Mouse (Mus musculus): ENCODE measurements around the gene 2200002D01Rik. TPM values are rescaled to one million over a fixed set of nuclear protein-coding genes. Genes with fewer than 3 reads are reported as not detected.

The 2200002D01Rik gene
- 1 to 10 TPM; 2.7 to 3.3 TPM for total RNA-seq (2021)
- long read RNA-seq, experiment 1, partial matches to known transcripts: 2 of 5 reads
- long read RNA-seq, experiment 1, other reads (novel, unspliced or antisense): 0 of 5 reads
- long read RNA-seq, experiment 2, partial matches to known transcripts: 1 of 2 reads
- long read RNA-seq, experiment 2, other reads (novel, unspliced or antisense): 0 of 2 reads

DNA sequence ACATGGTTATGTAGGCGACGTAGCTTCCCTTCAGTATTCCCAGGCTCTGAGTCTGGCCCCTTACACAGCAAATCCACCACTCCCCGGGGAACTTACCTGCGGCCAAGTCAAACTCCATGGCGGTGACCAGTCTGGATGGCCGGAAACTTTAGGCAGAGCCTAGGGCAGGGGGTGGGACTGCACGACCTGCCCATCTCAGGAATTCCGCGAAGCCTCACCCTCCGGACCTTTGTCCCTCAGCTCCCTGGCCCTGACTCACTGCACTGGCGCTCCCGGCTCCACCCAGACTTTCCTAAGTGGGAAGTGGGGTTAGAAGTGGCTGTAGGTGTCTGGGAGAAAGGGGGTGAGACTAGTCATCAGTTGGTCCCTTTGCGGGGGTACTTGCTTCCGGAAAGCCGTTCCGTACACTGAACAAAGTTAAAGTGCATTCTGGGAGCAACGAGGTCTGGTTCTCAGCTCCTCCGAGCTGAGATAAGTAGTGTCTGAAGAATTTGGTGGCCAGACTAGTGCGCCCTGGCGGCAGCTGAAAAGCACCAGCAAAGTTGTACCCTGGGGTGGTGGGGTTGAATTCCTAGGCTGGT, at the start of gene 2200002D01Rik:
TSS of gene 2200002D01Rik (minus strand) at position 206 of the 581 bp plus-strand sequence.
- DNase-seq: peak; percentile 59

DNA sequence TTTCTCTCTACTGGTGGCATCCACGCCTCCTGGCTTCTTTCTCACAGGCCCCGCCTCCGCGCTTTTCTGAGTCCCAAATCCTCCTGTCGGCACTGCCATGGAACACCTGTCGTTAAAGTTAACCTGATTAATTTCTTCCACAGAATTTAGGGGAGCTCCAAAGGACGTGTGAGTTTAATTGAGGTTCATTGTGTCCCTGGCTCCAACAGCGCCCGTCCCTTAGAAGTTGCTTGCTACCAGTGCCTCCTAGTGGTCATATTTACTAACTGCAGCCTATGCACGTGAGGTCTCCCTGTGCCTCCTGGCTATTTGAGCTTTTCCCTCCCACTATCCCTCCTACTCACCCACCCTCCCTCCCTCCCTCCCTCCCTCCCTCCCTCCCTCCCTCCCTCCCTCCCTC, 48.7 kb upstream of the 2200002D01Rik start:
- peak; percentile 61 to 68 for DNase-seq

DNA sequence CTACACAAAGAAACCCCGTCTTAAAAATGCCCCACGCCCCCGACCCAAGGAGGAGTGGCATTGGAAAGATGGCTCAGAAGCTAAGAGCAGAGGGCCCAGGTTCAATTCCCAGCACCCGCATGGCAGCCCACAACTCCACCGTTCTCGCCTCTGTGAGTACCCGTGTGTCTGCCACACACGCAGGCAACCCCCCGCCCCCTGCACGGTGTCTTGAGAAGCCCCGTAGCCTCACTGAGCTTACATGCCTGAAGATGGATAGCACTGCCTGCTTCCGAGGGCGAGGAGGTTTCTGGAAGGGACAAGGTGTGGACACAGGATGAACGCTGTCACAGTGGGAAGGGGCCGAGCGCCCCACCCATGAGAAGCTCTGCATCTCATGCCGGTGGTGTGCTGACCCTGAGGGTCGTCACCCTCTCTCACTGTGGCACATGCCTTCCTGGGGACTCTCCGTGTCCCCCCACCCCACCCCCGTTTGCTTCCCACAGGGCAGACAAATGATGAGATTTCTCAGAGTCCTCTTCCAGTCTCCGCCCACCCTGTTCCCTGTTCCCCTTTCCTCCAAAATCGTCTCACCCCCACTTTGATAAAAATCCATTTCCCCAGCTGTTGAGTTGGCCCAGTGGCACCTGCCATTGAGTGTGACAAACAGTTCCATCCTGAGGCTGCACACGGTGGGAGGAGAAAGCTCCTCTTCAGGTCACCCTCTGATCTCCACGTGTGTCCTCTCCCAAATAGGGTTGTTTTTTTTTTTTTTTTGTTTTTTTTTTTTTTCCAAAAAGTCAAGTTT, 47.8 kb upstream of the 2200002D01Rik start:
- no peak for DNase-seq

DNA sequence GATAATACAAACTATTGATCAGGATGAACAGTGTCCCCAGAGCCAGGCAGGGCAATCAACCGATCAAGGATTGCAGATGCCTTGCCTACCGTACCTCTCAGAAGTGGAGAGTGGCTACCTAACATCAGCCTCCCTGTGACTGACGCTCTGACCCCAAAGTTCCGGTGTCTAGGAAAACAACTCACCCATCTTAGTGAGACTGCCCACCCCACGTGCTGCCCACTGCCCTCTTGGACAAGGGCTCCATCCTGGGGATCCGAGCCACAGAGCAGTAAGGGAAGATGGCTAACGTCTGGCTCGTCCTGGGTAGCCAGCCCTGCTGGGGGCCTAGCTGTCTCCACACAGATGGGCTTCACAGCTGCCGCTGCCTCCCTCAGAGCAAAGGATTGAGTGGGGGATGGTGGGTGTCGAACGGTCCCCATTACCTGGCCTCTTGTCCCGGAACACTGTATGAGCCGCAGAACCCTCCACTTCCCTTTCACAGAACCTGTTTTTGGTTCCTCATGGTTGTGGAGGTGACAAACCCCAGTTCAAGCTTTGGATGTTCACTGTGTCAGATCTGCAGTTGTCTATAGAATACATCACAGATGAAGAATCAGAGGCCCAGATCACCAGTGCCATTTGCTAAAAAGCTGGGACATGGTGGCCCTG, 46.0 kb upstream of the 2200002D01Rik start:
- no peak for DNase-seq

DNA sequence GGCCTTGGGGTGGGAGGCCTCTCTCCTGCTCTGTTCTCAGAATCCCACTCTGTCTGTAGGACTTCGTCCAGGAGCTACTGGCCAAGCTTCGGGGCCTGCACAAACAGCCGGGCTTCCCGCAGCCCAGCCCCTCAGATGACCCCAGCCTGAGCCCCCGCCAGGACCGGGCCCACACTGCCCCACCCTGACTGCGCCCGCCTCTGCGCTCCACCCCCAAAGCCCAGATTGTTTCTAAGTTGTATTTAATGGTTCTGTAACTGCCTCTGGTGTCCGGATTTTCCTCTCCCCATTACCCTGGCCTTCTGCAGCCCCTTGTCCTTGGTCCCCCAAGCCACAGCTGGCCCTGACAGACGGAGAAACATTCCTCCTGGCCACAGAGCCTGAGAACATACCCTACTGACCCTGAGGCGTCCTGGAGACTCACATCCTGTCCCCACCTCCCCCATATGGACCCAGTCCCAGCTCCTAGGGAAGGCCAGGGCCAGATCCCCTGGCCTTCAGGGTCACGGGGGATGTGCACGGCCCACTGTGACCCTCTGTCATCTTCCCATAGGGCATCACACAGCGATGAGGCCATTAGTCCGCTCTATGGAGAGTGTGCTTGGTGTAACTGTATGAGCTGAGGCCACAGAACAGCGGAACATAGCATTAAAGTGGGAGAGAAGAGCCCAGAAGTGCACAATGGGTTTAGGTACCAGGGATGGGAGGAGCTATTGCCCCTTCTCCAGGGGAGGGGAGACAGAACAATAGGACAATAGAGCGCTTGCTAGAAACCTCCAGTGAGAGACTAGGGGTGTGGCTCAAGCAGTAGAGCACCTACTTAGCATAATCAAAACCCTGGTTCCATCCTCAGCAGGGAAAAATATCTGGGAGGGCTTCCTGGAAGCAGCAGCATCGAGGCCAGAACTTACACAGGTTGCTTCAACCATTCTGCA, 45.1 kb upstream of the 2200002D01Rik start:
- peak; percentile 15 to 27 for DNase-seq

DNA sequence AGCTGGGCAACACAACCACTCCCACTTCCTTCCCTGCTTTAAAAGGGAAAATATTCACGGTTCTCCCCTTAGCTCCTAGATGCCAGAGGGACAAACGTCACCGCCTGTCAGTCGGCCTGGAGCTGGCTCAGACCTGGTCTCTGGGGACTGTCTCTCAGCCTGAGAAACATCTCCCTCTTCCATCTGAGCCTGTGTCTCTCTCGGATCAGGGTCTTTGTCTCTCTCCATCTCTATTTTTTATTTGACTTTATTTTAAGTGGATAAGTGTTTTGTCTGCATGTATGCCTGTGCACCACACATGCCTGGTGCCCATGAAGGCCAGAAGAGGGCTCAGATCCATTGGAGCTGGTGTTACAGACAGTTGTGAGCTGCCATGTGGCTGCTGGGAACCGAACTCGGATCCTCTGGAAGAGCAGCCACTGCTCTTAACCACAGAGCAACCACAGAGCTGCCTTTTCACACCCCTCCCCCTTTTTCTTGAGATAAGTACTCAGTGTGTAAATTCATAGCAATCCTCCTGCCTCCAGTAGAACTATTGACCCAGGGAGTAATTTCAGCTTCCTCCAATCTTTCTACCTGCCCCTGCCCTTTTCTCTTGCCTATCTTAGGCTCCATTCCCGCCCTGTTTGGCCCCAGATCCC, 44.3 kb upstream of the 2200002D01Rik start:
- no peak for DNase-seq

DNA sequence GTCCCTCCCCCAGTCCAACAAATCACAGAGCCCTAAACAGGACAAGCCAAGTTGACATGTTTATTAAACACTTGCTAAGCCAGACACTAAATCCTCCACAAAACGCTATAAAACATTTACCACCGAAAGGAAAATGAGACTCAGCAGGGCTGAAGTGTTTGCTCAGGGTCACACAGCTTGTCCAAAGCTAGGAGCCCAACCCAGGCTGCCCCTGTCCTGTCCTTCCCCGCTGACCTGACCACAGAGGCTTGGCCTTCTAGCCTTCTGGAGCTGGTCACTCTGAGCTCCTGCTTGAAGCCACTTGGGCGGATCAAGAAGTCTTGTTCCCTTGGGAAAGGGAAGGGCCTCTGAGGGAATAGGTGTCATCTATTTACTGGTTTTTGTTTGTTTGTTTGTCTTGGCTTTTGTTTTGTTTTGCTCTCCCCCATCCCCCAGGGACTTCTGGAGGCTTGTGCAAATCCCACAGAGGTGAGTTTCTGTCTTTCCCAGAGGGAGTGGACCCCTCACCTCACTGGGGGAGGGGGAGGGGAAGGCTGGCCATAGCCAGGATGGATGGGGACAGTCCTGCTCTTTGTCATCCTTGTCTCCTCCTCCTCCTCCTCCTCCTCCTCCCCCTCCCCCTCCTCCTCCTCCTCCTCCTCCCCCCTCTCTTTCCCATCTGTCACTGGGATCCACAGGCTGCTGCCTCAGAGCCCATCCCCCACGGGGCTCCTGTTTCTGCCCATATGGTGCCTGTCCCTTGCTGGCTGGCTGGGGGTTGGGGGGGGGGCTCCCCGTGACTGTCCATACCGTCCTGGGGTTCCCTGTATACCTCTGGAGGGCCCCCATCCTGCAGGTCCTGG, 43.6 kb upstream of the 2200002D01Rik start:
- no peak for DNase-seq

DNA sequence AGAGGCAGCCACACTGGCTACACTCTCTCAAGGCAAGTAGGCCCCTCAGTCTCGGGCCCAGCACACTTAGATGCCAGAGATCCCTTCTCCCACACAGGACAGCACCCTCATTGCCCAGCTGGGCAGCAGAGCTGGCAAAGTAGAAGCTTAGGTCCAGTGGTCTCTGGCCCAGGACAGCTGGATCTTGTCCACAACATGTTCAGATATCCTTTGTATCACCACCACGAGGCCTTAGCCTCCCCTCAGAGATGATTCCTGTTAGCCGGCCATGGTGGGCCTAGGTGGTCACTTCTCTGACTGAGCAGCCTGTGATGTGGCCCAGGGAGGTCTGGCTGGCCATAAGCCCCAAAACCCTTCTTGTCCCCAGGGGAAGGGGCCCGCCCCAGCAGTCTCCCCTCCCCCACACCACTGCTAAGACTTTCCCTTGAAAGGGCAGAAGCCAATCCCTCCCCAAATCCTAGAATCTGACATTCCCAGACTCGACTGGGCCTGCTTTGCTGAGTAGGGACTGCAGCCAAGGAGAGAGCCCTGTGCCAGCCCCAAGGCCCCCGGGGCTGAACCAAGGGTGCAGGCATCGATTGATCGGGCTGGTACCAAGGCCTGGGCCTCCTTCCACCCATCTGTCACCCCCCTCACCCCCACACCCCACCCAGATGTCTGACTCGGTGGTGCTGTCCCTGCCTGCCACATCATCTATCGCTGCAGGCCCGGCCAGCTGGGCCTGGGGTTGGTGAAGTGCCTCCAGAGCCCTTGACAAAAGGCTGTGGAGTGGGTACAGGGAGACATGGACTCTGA, 42.6 kb upstream of the 2200002D01Rik start:
- no peak for DNase-seq

DNA sequence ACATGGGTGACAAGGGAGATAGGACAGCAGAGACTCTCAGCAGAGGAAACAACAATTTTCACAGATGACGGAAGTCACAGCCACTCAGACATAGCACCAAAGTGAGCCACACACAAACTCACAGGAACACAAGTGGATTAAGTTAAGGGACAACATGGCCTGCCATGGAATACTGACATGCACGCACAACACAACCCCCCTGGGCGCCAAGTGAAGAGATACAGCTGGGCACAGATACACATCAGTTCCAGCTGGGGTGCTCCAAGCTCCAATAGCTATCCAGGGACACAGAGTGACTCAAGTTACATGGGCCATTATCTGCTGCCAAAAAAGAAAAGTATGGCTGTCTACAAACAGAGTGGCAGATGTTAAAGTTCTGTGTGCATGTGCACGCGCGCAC, 41.6 kb upstream of the 2200002D01Rik start:
- no peak for DNase-seq

DNA sequence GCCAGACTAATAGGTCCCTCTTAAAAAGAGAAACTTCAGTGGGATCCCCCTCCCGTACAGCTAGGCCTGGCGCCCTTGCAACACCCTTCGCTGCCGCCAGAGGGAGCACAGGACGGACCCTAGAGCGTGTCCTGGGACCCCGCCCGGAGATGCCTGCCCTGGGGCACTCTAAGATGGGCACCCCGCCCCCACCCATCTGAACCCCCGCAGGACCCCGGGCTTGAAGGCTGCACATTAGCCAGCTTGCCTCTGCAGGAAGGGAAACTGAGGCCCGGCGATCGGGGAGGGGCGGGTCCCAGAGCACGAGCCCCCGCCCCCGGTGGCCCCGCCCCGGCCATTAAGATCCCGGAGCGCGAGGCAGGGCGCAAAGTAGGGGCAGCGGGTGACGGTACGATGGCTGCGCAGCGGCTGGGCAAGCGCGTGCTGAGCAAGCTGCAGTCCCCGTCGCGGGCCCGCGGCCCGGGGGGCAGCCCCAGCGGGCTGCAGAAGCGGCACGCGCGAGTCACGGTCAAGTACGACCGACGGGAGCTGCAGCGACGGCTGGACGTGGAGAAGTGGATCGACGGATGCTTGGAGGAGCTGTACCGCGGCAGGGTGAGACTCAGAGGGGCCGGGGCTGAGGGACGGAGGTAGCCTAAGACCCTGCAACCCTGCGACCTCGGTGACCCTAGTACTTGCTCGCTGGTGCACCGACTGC, 40.8 kb upstream of the 2200002D01Rik start, which contains the start of gene Ppp1r14a:
TSS of gene Ppp1r14a (plus strand) at position 367 of the 697 bp plus-strand sequence.
- DNase-seq: peak; percentile 68 to 81

DNA sequence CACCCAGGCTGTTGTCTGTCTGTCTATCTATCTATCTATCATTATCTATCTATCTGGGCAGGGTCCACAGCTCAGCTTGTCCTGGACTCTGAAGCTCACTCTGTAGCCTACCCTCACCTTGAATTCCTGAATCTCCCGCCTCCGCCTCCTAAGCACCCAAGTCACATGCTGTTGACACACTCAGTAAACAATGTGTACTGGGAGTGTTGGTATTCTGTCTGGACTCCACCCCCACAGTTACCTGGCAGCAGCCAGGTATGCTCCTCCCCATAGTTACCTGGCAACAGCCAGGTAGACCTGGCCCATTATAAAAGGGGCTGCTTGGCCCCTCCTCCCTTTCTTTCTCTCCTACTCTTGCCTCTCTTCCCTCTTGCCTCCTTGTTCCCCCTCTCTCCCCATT, 39.8 kb upstream of the 2200002D01Rik start:
- DNase-seq: no peak

DNA sequence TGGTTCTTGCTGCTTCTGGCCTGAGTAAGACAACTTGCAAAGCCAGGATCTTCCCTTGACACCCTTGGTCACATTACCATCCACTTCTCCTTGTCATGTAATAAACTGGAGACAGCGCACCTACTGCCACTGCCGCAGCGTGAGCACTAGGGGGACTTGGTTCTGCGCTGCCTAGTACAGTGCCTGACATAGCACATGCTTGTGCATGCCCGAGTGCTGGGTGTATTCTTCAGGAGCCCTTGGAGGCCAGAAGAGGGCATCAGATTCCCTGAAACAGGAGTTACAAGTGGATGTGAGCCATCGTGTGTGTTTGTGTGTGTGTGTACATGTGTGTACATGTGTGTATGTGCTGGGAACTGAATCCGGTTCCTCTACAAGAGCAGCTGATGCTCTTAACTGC, 39.2 kb upstream of the 2200002D01Rik start:
- DNase-seq: no peak

DNA sequence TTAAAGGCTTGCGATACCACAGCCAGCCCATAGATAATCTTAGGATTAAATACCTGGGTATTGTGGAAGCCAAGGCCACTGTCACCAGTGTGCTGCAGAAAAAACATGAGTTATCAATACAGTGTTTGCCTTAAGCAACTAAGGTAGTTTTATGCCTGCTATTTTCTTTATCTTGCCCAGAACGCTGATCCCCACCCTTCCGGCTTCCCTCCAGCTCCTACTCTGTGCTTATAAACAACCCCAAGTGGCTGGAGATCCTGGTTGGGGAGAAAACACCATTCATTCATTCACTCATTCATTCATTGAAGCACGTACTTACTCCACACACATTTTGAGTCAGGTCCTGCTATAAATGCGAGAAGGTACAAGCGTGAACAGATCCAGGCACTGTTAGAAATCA, 36.3 kb upstream of the 2200002D01Rik start:
- no peak for DNase-seq

DNA sequence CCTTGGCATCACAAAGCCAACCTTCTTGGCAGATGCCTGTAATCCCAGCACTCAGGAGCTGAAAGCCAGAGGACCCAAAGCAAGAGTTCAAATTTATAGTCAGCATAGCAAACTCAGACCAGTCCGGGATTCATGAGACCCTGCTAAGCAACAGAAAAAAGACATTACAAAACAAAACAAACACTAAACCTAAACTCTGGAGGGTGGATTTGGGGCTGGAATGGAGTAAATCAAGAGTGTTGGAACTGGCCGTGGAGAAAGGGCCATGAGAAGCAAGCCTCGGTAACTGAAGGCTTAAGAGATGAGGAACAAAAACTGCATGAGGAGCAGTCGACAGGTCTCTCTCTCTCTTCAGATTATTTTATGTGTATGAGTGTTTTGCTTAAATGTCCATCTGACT, 35.6 kb upstream of the 2200002D01Rik start:
- no peak for DNase-seq

DNA sequence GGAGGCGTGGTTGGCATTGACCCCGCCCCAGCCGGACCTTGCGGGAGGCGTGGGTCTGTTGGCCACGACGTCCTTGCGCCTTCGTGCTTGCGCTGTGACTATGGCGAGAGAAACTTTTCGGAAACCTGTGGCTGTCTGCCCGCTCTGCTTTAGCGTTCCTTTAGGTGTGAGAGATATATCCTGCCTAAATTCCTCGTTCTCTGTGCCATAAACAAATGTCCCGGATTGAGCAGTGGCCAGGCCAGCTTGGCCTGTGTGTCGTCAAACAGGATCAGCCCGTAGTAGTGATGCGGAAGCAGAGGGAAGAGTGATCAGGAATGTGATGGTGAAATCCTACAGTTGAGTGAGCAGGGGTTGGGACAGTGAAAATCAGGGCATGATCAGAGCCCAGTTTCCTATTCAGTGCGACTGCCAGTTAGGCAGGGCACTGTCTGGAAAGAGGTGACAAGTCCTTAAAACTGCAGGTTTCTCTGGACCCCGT, 33.8 kb upstream of the 2200002D01Rik start:
- DNase-seq: peak in 1 of 2 experiments; percentile 75

DNA sequence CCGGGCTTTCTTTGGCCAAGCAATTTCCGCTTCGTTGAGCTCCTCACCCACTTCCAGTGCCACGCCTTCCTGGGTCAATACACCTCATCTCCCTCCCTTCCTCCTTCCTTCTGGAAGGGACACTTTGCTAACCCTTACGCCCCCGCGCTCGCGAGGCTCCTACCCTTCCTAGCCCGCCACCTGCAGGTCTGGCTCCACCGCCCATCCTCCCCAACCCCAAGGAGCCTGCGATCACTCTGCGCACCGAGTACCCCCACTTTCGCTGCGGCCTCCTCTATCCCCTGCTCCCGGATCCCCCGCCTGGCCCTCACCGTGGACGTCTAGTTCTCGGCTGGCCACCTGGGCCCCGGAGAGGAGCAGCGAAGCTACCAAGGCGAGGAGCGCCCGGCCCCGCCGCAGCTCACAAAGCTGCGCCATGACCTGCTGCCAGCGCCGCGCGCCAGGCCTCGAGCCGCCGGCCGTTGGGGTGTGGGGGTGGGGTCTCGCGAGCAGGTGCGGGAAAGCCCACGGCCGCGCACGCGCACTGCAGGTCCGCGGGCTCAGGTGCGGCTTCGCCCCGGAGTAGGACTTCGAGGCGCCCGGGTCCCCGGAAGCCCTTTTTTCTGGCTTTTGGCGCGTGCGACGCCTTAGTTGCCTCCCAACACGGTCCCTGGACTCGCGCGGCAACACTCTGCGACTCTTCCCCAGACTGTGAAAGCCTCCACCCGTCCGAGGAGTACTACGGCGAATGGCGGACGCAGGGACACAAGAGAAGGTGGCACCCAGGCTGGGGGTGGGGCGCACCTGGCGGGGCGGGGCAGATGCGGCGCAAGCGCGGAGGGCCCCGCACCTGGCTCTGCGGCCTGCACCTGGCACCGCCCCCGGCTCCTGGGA, 33.2 kb upstream of the 2200002D01Rik start, which contains the start of gene Spint2:
TSS of gene Spint2 (minus strand) at position 712 of the 873 bp plus-strand sequence.
- peak; percentile 42 to 85 for DNase-seq

DNA sequence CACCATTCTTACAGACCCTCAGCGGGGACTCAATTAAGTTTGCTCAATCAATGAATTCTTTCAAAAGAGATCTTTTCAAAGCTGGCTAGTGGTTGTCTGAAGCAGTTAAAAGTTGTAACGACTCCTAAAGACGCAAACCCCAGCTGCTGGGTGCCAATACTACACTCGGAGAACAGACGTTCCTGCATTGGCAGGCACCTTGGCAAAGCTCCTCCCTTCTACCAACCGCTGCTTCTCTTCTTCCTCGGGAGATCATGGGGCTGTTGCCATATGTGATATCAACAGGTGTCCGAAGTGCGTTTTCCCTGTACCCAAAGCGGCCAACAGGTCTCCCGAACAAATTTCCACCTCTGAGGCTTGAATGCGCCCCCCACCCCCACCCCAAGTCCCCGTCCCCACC, 32.5 kb upstream of the 2200002D01Rik start:
- DNase-seq: no peak
